Mouse (Mus musculus) heart, embryonic 13.5 days (tissue): ENCODE measurements around the gene Nutm1. TPM values are rescaled to one million over a fixed set of nuclear protein-coding genes. Genes with fewer than 3 reads are reported as not detected.
A peak's percentile ranks its signal among the peaks of the same experiment; 100 is the strongest.

ENCODE experiments used
- ATAC-seq: fragments of 200-750 bp; cut with Nextera tagmentation; 2 replicates; pipeline ENCODE4 v1.8.0; 2017; ENCODE audit warnings: moderate TSS enrichment; ENCODE audit not compliant: insufficient number of reproducible peaks, low FRiP score, low TSS enrichment; ENCODE audit errors: extremely low read depth
- H3K27ac ChIP-seq: fragments of 300-500 bp; sonication (generic); replicated peaks from 2 replicates; pipeline ENCODE4 v1.5.1; 2015; ENCODE audit warnings: moderate library complexity, mild to moderate bottlenecking, inconsistent platforms
- H3K27me3 ChIP-seq: fragments of 300-500 bp; sonication (generic); replicated peaks from 2 replicates; pipeline ENCODE4 v1.6.1; 2015; ENCODE audit warnings: mild to moderate bottlenecking, inconsistent platforms
- H3K36me3 ChIP-seq: fragments of 300-500 bp; sonication (generic); 2 replicates; pipeline ENCODE4 v1.6.1; 2015; ENCODE audit warnings: mild to moderate bottlenecking, inconsistent platforms
- H3K4me1 ChIP-seq: fragments of 300-500 bp; sonication (generic); 2 replicates; pipeline ENCODE4 v1.6.1; 2015; ENCODE audit warnings: inconsistent platforms
- H3K4me2 ChIP-seq: fragments of 300-500 bp; sonication (generic); 2 replicates; pipeline ENCODE4 v1.6.1; 2015; ENCODE audit warnings: inconsistent platforms, mild to moderate bottlenecking, moderate library complexity
- H3K4me3 ChIP-seq: fragments of 300-500 bp; sonication (generic); 2 replicates; pipeline ENCODE4 v1.5.1; 2015; ENCODE audit warnings: moderate library complexity, mild to moderate bottlenecking, inconsistent platforms
- H3K9ac ChIP-seq: fragments of 300-500 bp; sonication (generic); 2 replicates; pipeline ENCODE4 v1.6.1; 2015; ENCODE audit warnings: inconsistent platforms, mild to moderate bottlenecking, moderate library complexity
- H3K9me3 ChIP-seq: fragments of 300-500 bp; sonication (generic); 2 replicates; pipeline ENCODE4 v1.6.1; 2016; ENCODE audit warnings: inconsistent platforms
- WGBS: fragments of 180-500 bp; shearing (Covaris S2); methylation state at CpG from one replicate; pipeline ENCODE4 v1.1.7; 2015; ENCODE audit warnings: mixed read lengths; 5-methylcytosine and 5-hydroxymethylcytosine counted together
- polyA plus RNA-seq: library from polyadenylated mRNA; unstranded; fragments of >200 nt; fragmentation: Nextera tagmentation; extraction: Ambion mirVana; gene quantifications from 2 replicates; pipeline ENCODE4 v1.2.1, GENCODE M21; 2015

Nutm1 gene
- polyA plus RNA-seq, 1 experiment from 2014 or later, result 0.05 TPM

DNA sequence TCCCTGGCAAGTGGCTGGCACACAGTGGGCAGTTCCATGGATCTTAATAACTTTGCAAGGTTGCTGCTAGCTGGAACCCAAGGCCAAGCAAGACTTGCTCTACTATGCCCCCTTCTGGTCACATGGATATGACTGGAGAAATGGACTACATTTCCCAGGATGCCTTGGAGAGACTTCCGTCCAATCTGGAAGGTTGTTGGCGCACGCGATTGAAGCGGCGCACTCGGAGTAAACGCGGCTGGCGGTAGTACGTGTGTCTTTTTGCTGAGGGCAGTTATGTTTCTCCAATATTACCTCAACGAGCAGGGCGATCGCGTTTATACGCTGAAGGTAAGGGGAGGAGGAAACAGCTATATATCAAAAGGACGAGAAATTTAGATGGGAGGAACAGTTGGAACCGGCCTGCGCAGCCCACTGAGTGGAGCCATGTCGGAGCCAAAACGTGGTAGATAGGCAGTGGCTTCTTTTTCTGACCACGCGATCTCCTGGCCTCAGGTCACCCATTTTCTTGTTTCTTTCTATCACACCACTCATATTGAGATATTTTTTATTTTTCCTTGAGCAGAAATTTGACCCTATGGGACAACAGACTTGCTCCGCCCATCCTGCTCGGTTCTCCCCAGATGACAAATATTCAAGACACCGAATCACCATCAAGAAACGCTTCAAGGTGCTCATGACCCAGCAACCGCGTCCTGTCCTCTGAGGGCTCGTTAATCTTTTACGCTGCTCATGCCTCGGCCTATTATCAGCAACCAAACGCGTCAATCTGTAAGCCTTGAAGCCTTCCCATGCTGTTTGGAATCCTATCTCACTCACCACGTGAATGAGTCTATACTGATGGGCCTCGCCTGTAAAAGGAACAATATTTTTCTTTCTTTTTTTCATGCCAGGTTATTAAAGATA is 2.9 kb upstream of the Nutm1 start, which contains the start of gene Nop10:
Nop10 (plus strand) TSS at position 179 of the 906 bp plus-strand sequence.
- peak; percentile 8; the same call in 1 of the 2 replicates for ATAC-seq
- peaks cover 25% of the 10 kb centered on the region for H3K4me1 ChIP-seq
- H3K4me3 ChIP-seq, result peak within 1 kb of the TSS; percentile 79
- peak within 1 kb of the TSS; percentile 83 for H3K4me2 ChIP-seq
- H3K9me3 ChIP-seq, result no peaks in the 10 kb centered on the region
- H3K36me3 ChIP-seq, result no peaks in the 10 kb centered on the region
- H3K9ac ChIP-seq, result peak within 1 kb of the TSS; percentile 85
- H3K27ac ChIP-seq, result peak within 1 kb of the TSS; percentile 73
- H3K27me3 ChIP-seq, result no peaks in the 10 kb centered on the region
- under 1% methylated on average over 36 of the region's 36 CpGs for WGBS

DNA sequence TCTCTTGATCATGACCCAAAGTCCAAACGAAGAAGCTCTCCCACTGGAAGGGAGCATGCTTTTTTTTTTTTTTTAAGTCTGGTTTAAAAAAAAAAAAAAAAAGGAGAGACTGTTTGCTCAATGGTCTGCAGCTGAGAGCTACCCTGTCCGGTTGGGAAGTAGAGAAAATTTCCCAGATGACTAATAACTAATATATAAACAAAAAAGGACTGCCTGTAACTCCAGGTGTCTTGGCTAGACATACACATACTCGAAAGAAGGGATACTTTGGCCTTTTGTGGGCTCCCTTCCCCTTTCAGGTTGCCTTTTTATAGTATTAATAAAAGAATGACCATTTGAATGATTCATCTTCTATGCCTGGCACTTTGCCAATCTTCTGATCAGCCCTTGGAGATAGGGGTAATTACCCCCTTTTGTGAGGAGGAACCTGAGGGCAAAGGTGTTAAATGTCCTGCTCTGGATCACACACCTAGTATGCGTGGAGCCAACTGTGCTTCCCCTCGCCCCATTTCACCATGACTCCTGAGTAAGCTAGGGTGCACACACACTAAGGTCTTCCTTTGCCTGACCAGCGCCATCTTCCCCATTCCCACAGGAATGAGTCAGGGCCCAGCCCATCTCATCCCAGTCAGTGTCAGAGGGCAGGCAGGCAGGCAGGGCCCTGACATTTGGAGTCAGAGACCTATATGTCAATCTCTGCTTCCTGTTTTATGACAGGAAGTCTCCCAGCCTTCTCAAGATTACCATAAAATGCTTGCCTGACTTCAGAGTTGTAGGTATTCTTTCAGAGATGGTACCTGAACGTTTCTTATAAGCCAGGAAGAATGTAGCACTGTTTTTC is 4.2 kb downstream of the Nutm1 start:
- 68% methylated on average over 7 of the region's 7 CpGs for WGBS

DNA sequence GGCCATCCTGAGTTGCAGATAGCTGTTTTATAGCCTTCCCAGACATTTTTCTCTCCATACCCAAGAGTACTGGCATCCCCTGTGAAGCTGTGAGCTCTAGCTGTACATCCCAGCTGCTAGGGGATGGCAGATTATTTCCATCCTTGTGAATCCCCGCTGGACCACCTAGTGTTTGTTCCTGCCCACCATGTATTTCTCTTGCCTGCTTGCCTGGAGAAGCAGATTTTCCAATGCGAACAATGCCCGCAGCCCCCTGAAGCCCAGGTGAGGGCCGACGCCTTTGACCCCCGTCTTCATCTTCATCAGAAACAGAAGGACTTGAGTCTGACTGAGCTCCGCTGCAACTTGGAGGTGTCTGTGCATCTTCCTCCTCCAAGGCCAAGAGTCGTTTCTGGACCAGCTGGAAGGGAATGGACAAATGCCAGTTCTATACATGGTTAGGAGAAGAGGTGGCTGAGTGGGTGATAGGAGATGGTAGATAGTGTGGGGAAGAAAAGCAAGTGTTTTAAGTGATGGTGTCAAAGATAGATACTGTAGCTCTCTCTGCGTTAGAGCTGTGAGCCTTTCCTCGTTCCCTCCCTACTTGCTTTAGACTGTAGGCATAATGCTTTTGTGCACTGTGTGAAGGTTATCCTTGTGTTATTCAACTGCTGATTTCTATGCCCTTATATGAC is 9.2 kb downstream of the Nutm1 start:
- 75% methylated on average over 10 of the region's 10 CpGs for WGBS
- no peak overlapping the region for H3K9ac ChIP-seq
- no peak overlapping the region for H3K27ac ChIP-seq
- H3K4me1 ChIP-seq, result no peaks in the 10 kb centered on the region
- no peaks in the 10 kb centered on the region for H3K9me3 ChIP-seq
- ATAC-seq, result no peak
- no peak overlapping the region for H3K4me2 ChIP-seq
- no peaks in the 10 kb centered on the region for H3K27me3 ChIP-seq
- H3K36me3 ChIP-seq, result peaks cover 17% of the 10 kb centered on the region
- no peak overlapping the region for H3K4me3 ChIP-seq

More for the DNA sequence above, 4.2 kb downstream of the Nutm1 start:
- no peak for ATAC-seq
- Histone ChIP-seq H3K4me2 (no peak overlapping the region), H3K9ac (no peak overlapping the region), H3K9me3 (no peaks in the 10 kb centered on the region), H3K4me3 (no peak overlapping the region), H3K36me3 (no peaks in the 10 kb centered on the region), H3K4me1 (no peaks in the 10 kb centered on the region), H3K27me3 (no peaks in the 10 kb centered on the region), H3K27ac (no peak overlapping the region)

GRCm38 (mm10) chr2:112247323-112247722 is 11.8 kb downstream of the Nutm1 start:
- H3K27me3 ChIP-seq, result no peaks in the 10 kb centered on the region
- 79% methylated on average over 10 of the region's 10 CpGs for WGBS
- H3K4me3 ChIP-seq, result no peak overlapping the region
- no peak for ATAC-seq
- no peak overlapping the region for H3K9ac ChIP-seq
- no peaks in the 10 kb centered on the region for H3K9me3 ChIP-seq
- no peak overlapping the region for H3K27ac ChIP-seq
- no peaks in the 10 kb centered on the region for H3K4me1 ChIP-seq
- peaks cover 37% of the 10 kb centered on the region for H3K36me3 ChIP-seq
- H3K4me2 ChIP-seq, result no peak overlapping the region

DNA sequence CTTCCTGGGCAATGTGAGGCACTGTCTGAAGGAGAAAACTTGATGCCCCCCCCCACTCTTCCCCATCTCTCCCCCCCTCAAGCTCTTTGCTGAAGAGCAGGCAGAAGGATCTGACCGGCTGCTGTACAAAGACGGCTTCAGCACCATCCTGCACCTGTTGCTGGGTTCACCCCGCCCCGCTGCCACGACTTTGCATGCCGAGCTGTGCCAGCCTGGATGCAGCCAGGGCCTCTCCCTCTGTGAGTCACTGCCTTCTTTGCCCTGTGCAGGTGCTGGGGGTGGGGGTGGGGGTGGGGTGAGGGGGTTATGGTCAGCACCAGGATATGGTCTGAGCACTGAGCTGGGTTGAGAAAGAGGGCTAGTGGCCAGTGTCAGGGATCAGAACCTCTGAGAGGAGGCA is 12.9 kb downstream of the Nutm1 start:
- Histone ChIP-seq H3K9ac (no peak overlapping the region), H3K9me3 (no peaks in the 10 kb centered on the region), H3K36me3 (peaks cover 37% of the 10 kb centered on the region), H3K4me3 (no peak overlapping the region), H3K27ac (no peak overlapping the region), H3K4me2 (no peak overlapping the region), H3K27me3 (no peaks in the 10 kb centered on the region), H3K4me1 (peaks cover 1% of the 10 kb centered on the region)
- ATAC-seq, result no peak
- 89% methylated on average over 6 of the region's 6 CpGs for WGBS

DNA sequence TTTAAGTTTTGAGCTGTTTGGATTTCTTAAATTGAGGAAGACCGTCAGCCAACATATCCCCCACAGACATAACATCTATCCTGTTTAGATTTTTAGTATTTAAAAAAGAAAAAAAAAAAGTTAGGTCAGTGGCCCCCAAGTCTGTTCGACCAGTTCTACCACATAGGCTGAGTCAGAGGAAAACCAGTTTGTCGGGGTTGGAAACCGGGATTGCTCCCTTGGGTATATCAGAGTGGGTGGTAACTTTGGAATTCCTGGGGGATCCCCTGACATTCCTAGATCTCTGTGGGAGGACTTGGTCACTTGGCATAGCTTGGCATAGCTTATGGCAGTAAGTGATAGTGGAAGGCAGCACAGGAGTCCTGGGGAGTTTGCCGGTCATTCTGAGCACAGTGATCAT is 13.8 kb downstream of the Nutm1 start:
- H3K9ac ChIP-seq, result no peak overlapping the region
- WGBS, result 82% methylated on average over 5 of the region's 5 CpGs
- no peaks in the 10 kb centered on the region for H3K27me3 ChIP-seq
- no peak overlapping the region for H3K4me3 ChIP-seq
- peaks cover 10% of the 10 kb centered on the region for H3K4me1 ChIP-seq
- peaks cover 37% of the 10 kb centered on the region for H3K36me3 ChIP-seq
- H3K27ac ChIP-seq, result no peak overlapping the region
- H3K4me2 ChIP-seq, result no peak overlapping the region
- no peak for ATAC-seq
- H3K9me3 ChIP-seq, result no peaks in the 10 kb centered on the region

GRCm38 (mm10) chr2:112241787-112242186 is 17.3 kb downstream of the Nutm1 start:
- H3K4me2 ChIP-seq, result no peak overlapping the region
- no peaks in the 10 kb centered on the region; the same call in 1 of the 2 replicates for H3K27me3 ChIP-seq
- H3K9me3 ChIP-seq, result no peaks in the 10 kb centered on the region
- H3K9ac ChIP-seq, result no peak overlapping the region
- peaks cover 18% of the 10 kb centered on the region for H3K4me1 ChIP-seq
- H3K36me3 ChIP-seq, result peaks cover 34% of the 10 kb centered on the region
- no peak overlapping the region for H3K27ac ChIP-seq
- H3K4me3 ChIP-seq, result no peak overlapping the region
- WGBS, result 75% methylated on average over 14 of the region's 14 CpGs
- no peak for ATAC-seq

GRCm38 (mm10) chr2:112239935-112240721 is 19.0 kb downstream of the Nutm1 start:
- Histone ChIP-seq H3K9ac (peak overlapping the region; percentile 89), H3K4me1 (peaks cover 18% of the 10 kb centered on the region), H3K27ac (peak overlapping the region; percentile 91), H3K4me3 (peak overlapping the region; percentile 91), H3K9me3 (no peaks in the 10 kb centered on the region), H3K27me3 (no peaks in the 10 kb centered on the region; the same call in 1 of the 2 replicates), H3K4me2 (peak overlapping the region; percentile 97), H3K36me3 (peaks cover 20% of the 10 kb centered on the region)
- WGBS, result under 1% methylated on average over 28 of the region's 28 CpGs
- ATAC-seq, result peak; percentile 25; the same call in 1 of the 2 replicates

- peaks cover 14% of the 10 kb centered on the region for H3K36me3 ChIP-seq
- no peaks in the 10 kb centered on the region; the same call in 1 of the 2 replicates for H3K27me3 ChIP-seq
- peak within 1 kb of the TSS; percentile 89 for H3K9ac ChIP-seq
- H3K4me3 ChIP-seq, result peak within 1 kb of the TSS; percentile 91
- WGBS, result under 1% methylated on average over 81 of the region's 94 CpGs
- H3K9me3 ChIP-seq, result no peaks in the 10 kb centered on the region
- peak; percentile 78 for ATAC-seq
- peaks cover 18% of the 10 kb centered on the region for H3K4me1 ChIP-seq
- H3K4me2 ChIP-seq, result peak within 1 kb of the TSS; percentile 97
- H3K27ac ChIP-seq, result peak within 1 kb of the TSS; percentile 91
Observed at GRCm38 (mm10) chr2:112239212-112239934, 19.7 kb downstream of the Nutm1 start, which contains the start of gene Lpcat4. Gene Lpcat4 (plus strand): TSS chr2:112239468.

DNA sequence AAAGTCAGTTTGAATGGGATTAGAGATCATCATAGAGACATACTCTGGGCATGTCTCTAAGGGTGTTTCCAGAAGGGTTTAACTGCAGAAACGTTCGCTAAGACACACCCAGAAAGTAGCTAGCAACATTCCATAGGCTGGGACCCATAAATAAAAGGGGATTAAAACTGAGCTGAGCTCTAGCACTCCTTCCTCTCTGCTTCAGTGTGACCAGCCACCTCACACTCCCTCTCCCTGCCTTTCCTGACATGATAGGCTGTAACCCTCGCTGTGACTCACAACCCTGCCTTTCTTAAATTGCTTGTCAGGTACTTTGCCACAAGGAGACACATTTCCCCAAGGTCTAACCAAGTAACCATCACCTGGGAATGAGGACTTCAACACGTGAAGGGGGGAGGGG is 21.1 kb downstream of the Nutm1 start:
- no peak overlapping the region for H3K4me3 ChIP-seq
- H3K4me2 ChIP-seq, result 0 out of 2 replicates have a peak overlapping the region, but pooled peaks have one; percentile 97
- ATAC-seq, result no peak
- no peaks in the 10 kb centered on the region for H3K9me3 ChIP-seq
- no peaks in the 10 kb centered on the region; the same call in 1 of the 2 replicates for H3K27me3 ChIP-seq
- peaks cover 6% of the 10 kb centered on the region; the same call in 1 of the 2 replicates for H3K36me3 ChIP-seq
- WGBS, result 2% methylated on average over 4 of the region's 4 CpGs
- H3K9ac ChIP-seq, result no peak overlapping the region
- no peak overlapping the region for H3K27ac ChIP-seq
- peaks cover 18% of the 10 kb centered on the region for H3K4me1 ChIP-seq
